In the genomic region with DNA sequence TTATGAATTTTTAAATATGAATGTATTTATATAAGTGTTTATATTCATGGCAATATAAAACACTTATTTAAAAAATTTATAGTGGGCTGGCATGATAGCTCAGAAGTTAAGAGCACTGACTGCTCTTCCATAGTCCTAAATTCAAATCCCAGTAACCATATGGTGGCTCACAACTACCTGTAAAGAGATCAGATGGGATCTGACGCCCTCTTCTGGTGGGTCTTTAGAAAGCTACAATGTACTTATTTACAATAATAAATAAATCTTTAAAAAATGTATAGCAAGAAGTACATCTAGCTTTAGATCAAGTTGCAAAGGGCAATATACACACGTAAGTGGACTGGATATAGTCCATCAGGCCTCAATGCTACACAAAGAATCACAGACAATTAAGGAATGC, we compare ENCODE assay signal across 9 mouse cellular contexts. TPM values are rescaled to one million over a fixed set of nuclear protein-coding genes. Genes with fewer than 3 reads are reported as not detected.
DNase-seq lines count a peak whose midpoint lies in the region; ATAC-seq and TF ChIP-seq lines count a peak whose summit lies in the region.
"Had no signal": no experiment of that assay in that cellular context is flagged by ENCODE, and none has a peak within 500 bp of the region (broad histone marks: within the 10 kb centered on the region; RNA-seq: fewer than 3 reads in every experiment).

No protein-coding gene starts in this region.

- H3K9ac ChIP-seq in kidney, postnatal 0 days (ENCODE audit: low read depth, low read length) = no peak overlapping the region
- H3K9ac ChIP-seq: liver, embryonic 13.5 days had no signal

- no peak for ATAC-seq in kidney, postnatal 0 days (replicated peaks; ENCODE audit: low FRiP score, low read depth)

- no peak overlapping the region for H3K27ac ChIP-seq in kidney, postnatal 0 days
- H3K27ac ChIP-seq: liver, embryonic 13.5 days had no signal

- peak; percentile 46 for TF ChIP-seq CTCF in kidney, postnatal 0 days (IDR thresholded peaks at IDR 0.05; ENCODE audit: low read depth)

- H3K4me3 ChIP-seq in kidney, postnatal 0 days (replicated peaks; ENCODE audit: low read depth, low read length) = no peak overlapping the region
- H3K4me3 ChIP-seq: liver, embryonic 13.5 days had no signal

- peak; percentile 11 for DNase-seq in kidney, postnatal 0 days (ENCODE audit: low spot score)
- DNase-seq in kidney, adult 11 months = no peak
- DNase-seq in 3T3-L1 (ENCODE audit: low read depth, low spot score) (peak; percentile 45), MN1 (ENCODE audit: low spot score) (no peak)
- DNase-seq in CD4-positive helper T cell, adult 2 months (ENCODE audit: low read depth, low spot score) = peak; percentile 46
- DNase-seq in embryo, embryonic 10.5 days (ENCODE audit: low spot score) = peak; percentile 43
- no peak for DNase-seq in cerebellum, postnatal 4 days (ENCODE audit: low spot score in 2 of 2)
- DNase-seq: liver, embryonic 13.5 days had no signal

- H3K9me3 ChIP-seq in kidney, postnatal 0 days (replicated peaks; ENCODE audit: low read length) = no peaks in the 10 kb centered on the region
- H3K9me3 ChIP-seq: liver, embryonic 13.5 days had no signal

- 9% methylated on average over 2 of the region's 2 CpGs for WGBS in kidney, postnatal 0 days

- no peaks in the 10 kb centered on the region for H3K36me3 ChIP-seq in kidney, postnatal 0 days (ENCODE audit: insufficient read depth, low read length)
- H3K36me3 ChIP-seq: liver, embryonic 13.5 days had no signal

- no peak overlapping the region for H3K4me2 ChIP-seq in kidney, postnatal 0 days (ENCODE audit: low read length)
- H3K4me2 ChIP-seq: liver, embryonic 13.5 days had no signal

- H3K27me3 ChIP-seq in kidney, postnatal 0 days (ENCODE audit: insufficient read depth, low read length) = no peaks in the 10 kb centered on the region
- H3K27me3 ChIP-seq: liver, embryonic 13.5 days had no signal

- H3K4me1 ChIP-seq in kidney, postnatal 0 days (replicated peaks; ENCODE audit: insufficient read depth, low read length) = no peaks in the 10 kb centered on the region
- H3K4me1 ChIP-seq: liver, embryonic 13.5 days had no signal

RNA-seq across cellular contexts. Expression of a gene that starts 14.6 kb away (rescaled TPM):
- not detected in 2 replicates for polyA plus RNA-seq in kidney, postnatal 0 days (2015; fragmentation: Nextera tagmentation; extraction: Ambion mirVana)
- polyA plus RNA-seq: heart, embryonic 16.5 days; liver, embryonic 13.5 days had no signal

Comparison
In these comparisons a context has a peak if more than half of its experiments do, and no peak if none do; other contexts are left out.
1. DNase-seq: peak in kidney, postnatal 0 days (single experiment), 3T3-L1 (single experiment), CD4-positive helper T cell, adult 2 months (single experiment) and embryo, embryonic 10.5 days (single experiment); none in kidney, adult 11 months (single experiment), MN1 (single experiment) and cerebellum, postnatal 4 days (0 of 2).